Mouse (Mus musculus) neural tube, embryonic 11.5 days (tissue): ENCODE data around the gene Dlg2. TPM values are rescaled to one million over a fixed set of nuclear protein-coding genes. Genes with fewer than 3 reads are reported as not detected.
A peak's percentile ranks its signal among the peaks of the same experiment; 100 is the strongest.

Experiments
- ATAC-seq: fragments of 200-750 bp; cut with Nextera tagmentation; 2 replicates; pipeline ENCODE4 v1.8.0; 2017; ENCODE audit warnings: moderate number of reproducible peaks, mild to moderate bottlenecking, moderate TSS enrichment, moderate library complexity; ENCODE audit not compliant: insufficient read depth, low FRiP score, low TSS enrichment
- DNase-seq: peaks from one replicate; pipeline ENCODE4 v3.0.0-alpha.2; 2015; ENCODE audit warnings: low spot score
- H3K27ac ChIP-seq: fragments of 300-500 bp; sonication (generic); 2 replicates; pipeline ENCODE4 v1.5.1; 2014; ENCODE audit warnings: low read depth, mild to moderate bottlenecking, low read length
- H3K27me3 ChIP-seq: fragments of 300-500 bp; sonication (generic); 2 replicates; pipeline ENCODE4 v1.6.1; 2014; ENCODE audit warnings: mild to moderate bottlenecking, low read length, mixed read lengths; ENCODE audit not compliant: control insufficient read depth, insufficient read depth
- H3K36me3 ChIP-seq: fragments of 300-500 bp; sonication (generic); 2 replicates; pipeline ENCODE4 v1.6.1; 2014; ENCODE audit warnings: mild to moderate bottlenecking, low read length, moderate library complexity, mixed read lengths; ENCODE audit not compliant: control insufficient read depth, insufficient read depth
- H3K4me1 ChIP-seq: fragments of 300-500 bp; sonication (generic); 2 replicates; pipeline ENCODE4 v1.6.1; 2014; ENCODE audit warnings: low read length, mixed read lengths; ENCODE audit not compliant: control insufficient read depth, insufficient read depth
- H3K4me2 ChIP-seq: fragments of 300-500 bp; sonication (generic); 2 replicates; pipeline ENCODE4 v1.6.1; 2014; ENCODE audit warnings: low read depth, mild to moderate bottlenecking, moderate library complexity
- H3K4me3 ChIP-seq: fragments of 300-500 bp; sonication (generic); 2 replicates; pipeline ENCODE4 v1.5.1; 2014; ENCODE audit warnings: low read depth, low read length
- H3K9ac ChIP-seq: fragments of 300-500 bp; sonication (generic); 2 replicates; pipeline ENCODE4 v1.6.1; 2014; ENCODE audit warnings: mild to moderate bottlenecking, low read length
- H3K9me3 ChIP-seq: fragments of 300-500 bp; sonication (generic); 2 replicates; pipeline ENCODE4 v1.6.1; 2016; ENCODE audit warnings: low read length; ENCODE audit not compliant: control insufficient read depth
- WGBS: fragments of 180-500 bp; shearing (Covaris S2); extraction: QIAGEN DNeasy Blood & Tissue Kit; methylation state at CpG from one replicate; pipeline ENCODE4 v1.1.7; 2014; 5-methylcytosine and 5-hydroxymethylcytosine counted together
- polyA plus RNA-seq: library from polyadenylated mRNA; unstranded; fragments of >200 nt; fragmentation: Nextera tagmentation; extraction: Ambion mirVana; gene quantifications from 2 replicates; pipeline ENCODE4 v1.2.1, GENCODE M21; 2014

Gene Dlg2
- polyA plus RNA-seq, 1 experiment from 2014 or later, result 5.1 TPM

DNA sequence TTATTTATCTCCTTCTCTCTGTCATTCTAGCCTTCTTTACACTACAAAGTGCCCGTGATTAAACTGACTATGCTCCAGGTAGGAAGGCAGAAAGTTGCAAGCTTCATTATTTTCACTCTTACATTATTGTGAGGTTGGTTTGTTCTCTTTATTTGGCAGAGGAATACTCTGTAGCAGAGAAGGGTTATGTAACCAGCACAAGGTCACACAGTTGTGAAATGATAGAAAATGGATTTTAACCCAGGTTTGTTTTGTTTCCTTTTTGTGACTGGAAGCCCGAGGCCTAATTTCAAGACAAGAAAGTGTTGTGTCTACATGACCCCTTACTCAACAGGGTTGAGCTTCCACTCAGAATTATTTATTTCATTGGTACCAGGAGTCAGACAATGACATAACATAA lies 609.6 kb downstream of the Dlg2 start:
- Histone ChIP-seq H3K9ac (no peak overlapping the region), H3K9me3 (no peaks in the 10 kb centered on the region), H3K4me1 (no peaks in the 10 kb centered on the region), H3K27me3 (no peaks in the 10 kb centered on the region), H3K36me3 (no peaks in the 10 kb centered on the region), H3K4me3 (no peak overlapping the region), H3K27ac (no peak overlapping the region), H3K4me2 (no peak overlapping the region)
- ATAC-seq, result no peak
- 80% methylated on average over 2 of the region's 2 CpGs for WGBS
- no peak for DNase-seq

DNA sequence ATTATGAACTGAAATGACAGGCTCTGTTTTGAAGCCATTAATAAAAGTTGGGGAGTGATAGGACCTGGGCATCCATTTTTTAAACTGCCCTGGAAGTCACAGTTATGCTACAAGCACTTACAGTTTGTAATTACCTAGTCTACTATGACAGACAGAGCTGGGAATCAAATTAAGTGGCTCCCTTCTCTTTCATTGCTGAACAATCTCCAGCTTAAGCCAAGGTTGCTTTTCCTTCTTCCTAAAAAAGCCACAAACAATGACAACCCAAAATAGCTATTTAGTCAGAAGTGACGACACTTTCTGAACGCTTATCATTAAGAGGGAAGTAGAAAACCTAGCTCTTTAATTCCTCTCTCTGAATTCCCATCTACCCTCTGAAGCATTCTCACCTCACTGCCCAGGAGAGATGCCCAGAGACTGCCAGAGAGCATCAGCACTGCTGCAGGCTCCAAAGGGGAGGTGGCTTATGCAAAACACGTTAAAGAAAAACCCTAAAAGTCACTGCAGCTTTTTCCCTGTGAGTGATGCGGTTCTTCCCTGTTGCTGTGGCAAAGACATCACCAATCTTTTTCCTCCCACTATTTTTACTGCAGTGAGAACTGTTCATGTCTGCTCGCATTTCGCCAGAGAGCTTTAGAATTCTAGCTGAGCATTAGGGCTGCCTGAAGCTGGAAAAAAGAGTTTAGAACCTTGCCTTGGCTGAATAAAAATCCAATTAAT lies 612.9 kb downstream of the Dlg2 start:
- H3K9ac ChIP-seq, result no peak overlapping the region
- H3K36me3 ChIP-seq, result no peaks in the 10 kb centered on the region
- no peaks in the 10 kb centered on the region for H3K27me3 ChIP-seq
- H3K4me1 ChIP-seq, result no peaks in the 10 kb centered on the region; the same call in 1 of the 2 replicates
- DNase-seq, result no peak
- H3K4me3 ChIP-seq, result no peak overlapping the region
- H3K27ac ChIP-seq, result no peak overlapping the region
- WGBS, result 41% methylated on average over 6 of the region's 6 CpGs
- no peak for ATAC-seq
- H3K9me3 ChIP-seq, result no peaks in the 10 kb centered on the region
- H3K4me2 ChIP-seq, result no peak overlapping the region

DNA sequence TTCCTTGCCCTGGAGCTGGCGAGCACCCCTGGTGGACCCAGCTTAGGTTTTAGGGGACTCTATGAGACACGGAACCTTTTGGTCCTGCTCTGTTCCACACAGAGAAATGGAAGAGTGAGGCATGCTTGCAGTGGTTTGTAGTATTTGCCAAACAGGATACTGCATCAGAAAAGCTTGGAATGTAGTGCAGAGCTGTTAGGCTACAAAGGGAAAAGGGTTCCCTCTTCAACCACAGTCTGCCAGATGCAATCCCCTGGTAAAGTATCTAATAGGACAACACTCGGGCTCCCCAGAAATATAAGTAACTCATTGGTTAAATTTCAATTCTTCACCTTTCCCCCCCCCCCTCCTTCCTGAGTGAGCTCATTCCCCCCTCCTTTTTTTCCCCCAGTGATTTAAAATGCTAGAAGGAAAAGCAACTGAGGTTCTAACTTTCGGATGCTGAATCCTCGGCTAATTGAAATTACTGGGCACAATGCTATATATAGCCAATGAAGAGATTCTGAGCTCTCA lies 613.9 kb downstream of the Dlg2 start:
- Histone ChIP-seq H3K36me3 (no peaks in the 10 kb centered on the region), H3K9me3 (no peaks in the 10 kb centered on the region), H3K4me2 (no peak overlapping the region), H3K4me1 (no peaks in the 10 kb centered on the region; the same call in 1 of the 2 replicates), H3K27ac (no peak overlapping the region), H3K27me3 (no peaks in the 10 kb centered on the region), H3K4me3 (no peak overlapping the region; the same call in 1 of the 2 replicates), H3K9ac (no peak overlapping the region)
- DNase-seq, result no peak
- no peak for ATAC-seq
- WGBS, result 62% methylated on average over 5 of the region's 5 CpGs

DNA sequence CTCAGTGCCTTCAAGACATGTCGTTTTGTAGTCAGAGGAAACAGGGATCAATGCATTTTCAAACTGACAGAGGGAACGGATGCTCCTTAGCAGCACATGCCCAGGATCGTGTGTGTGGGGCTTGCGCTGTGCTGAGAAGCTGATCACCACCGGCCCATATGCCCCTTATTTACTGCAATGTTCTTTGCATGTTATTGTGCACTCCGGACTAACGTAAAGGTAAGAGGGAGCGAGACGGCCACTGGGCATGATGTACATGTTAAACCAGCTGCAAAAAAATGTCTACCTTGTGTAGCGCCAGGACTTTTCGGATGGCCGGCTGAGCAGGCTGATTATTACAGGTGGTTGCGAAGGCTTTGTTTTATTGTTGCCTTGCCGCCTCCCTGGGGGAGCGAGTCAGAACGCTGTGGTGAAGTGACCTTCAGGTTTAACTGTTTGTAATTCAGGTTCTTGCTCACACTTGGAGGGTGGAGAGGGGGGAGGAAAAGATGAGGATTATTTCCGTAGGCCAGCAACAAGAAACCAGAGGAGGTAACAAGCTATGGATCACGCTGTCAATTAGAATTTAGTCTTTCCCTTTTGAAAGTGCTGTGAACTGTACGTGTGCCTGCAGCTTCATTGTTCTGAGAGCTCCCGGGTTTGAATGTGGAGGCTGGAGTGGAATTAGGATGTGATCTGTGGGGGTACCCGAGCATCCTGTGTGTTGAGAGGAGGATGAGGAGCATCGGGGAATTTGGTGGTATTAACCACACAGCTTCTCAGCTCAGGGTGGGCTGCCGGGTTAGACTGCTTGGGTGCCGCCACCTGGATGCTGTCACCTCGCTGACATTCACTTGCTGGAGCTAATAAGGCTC lies 614.6 kb downstream of the Dlg2 start:
- WGBS, result 14% methylated on average over 25 of the region's 25 CpGs
- peak; percentile 45 for ATAC-seq

DNA sequence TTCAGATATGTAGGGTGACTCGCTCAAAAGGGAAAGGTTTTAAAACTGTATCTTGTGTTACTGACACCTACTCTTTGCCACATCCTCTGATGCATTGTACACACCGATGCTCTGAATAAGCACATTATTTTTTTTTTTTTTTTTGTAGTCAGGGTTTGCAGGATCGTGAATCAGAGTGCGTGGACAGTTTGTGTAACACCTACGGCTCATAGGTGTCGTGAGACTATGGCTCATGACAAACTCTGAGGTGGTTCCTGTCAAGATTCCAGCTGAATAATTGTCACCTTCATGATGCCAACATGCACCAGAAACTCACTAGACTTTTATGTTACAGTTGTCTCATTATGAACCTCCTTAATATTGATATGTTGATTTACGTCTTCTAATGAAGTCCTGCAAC lies 620.0 kb downstream of the Dlg2 start:
- Histone ChIP-seq H3K27ac (no peak overlapping the region), H3K36me3 (no peaks in the 10 kb centered on the region), H3K4me2 (no peak overlapping the region), H3K9me3 (no peaks in the 10 kb centered on the region), H3K4me3 (no peak overlapping the region), H3K9ac (no peak overlapping the region), H3K27me3 (no peaks in the 10 kb centered on the region), H3K4me1 (no peaks in the 10 kb centered on the region)
- no peak for DNase-seq
- WGBS, result 91% methylated on average over 7 of the region's 7 CpGs
- ATAC-seq, result no peak

More for the DNA sequence above, 614.6 kb downstream of the Dlg2 start:
- Histone ChIP-seq H3K4me2 (peak overlapping the region; percentile 50), H3K27ac (no peak overlapping the region), H3K9me3 (no peaks in the 10 kb centered on the region), H3K4me1 (no peaks in the 10 kb centered on the region; the same call in 1 of the 2 replicates), H3K36me3 (no peaks in the 10 kb centered on the region), H3K4me3 (peak overlapping the region; percentile 15; the same call in 1 of the 2 replicates), H3K9ac (peak overlapping the region; percentile 20; the same call in 1 of the 2 replicates), H3K27me3 (no peaks in the 10 kb centered on the region)
- peak; percentile 19 for DNase-seq

DNA sequence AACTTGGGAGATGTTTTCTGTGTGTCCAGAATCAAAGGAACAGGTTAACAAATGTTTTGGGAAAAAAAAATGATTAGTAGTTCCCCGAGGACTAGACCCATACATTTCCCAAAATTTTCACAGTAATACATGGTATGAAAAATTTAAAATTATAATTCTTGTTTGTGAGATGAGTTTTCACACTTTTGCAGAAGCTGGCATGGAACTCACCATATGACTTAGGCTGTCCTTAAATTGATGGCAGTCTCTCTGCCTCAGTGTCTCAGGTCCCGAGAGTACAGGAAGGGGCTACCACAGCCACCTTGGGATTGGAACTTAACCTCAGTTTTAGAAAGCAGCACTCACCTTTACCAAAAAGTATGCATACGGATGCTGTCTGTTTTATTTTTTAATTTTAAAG lies 622.0 kb downstream of the Dlg2 start:
- H3K27ac ChIP-seq, result no peak overlapping the region
- H3K4me1 ChIP-seq, result no peaks in the 10 kb centered on the region
- no peaks in the 10 kb centered on the region for H3K9me3 ChIP-seq
- DNase-seq, result no peak
- H3K4me3 ChIP-seq, result no peak overlapping the region
- WGBS, result 84% methylated on average over 3 of the region's 3 CpGs
- no peak for ATAC-seq
- no peaks in the 10 kb centered on the region for H3K27me3 ChIP-seq
- H3K9ac ChIP-seq, result no peak overlapping the region
- H3K4me2 ChIP-seq, result no peak overlapping the region
- no peaks in the 10 kb centered on the region for H3K36me3 ChIP-seq

DNA sequence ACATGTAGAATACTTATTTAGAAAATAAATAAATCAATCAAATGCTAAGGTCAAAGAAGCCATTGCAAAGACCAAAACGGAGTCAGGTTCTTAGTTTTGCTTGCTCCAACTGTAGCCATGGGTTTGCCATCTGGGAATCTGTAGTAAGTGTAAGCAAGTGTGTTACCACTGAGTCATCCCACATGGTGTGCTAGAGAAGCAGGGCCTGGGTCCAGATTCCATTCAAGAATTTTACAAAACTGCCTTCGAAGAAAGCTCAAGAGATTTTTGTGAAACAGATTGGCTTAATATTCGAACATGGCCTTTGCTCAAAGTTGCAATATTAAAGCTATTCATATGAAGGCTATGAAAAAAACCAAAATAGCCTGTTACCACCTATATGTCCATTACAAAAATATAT lies 633.1 kb downstream of the Dlg2 start:
- H3K27me3 ChIP-seq, result no peaks in the 10 kb centered on the region
- H3K27ac ChIP-seq, result no peak overlapping the region
- no peak overlapping the region for H3K4me3 ChIP-seq
- ATAC-seq (no peak), DNase-seq (no peak)
- H3K9me3 ChIP-seq, result no peaks in the 10 kb centered on the region
- H3K36me3 ChIP-seq, result no peaks in the 10 kb centered on the region
- H3K4me1 ChIP-seq, result no peaks in the 10 kb centered on the region
- H3K9ac ChIP-seq, result no peak overlapping the region
- WGBS, result 71% methylated on average over 3 of the region's 3 CpGs
- H3K4me2 ChIP-seq, result no peak overlapping the region

DNA sequence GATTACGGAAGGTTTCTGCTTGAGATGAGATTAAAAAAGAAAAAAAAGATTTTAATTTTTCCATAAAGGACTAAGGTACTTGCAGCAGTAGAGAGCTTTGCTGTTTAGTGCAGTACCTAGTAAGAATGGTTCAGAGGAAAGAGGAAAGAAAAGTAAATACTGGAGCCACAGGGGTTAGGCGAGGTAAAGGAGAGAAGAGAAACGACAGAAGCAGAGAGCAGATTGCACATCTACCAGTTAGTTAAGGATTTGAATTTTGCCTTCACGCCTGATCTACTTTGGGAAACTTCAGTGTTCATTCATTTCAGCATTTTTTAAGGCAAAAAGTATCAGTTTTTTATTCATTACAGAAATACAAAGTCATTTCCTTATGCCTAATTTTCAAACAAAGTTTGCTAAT lies 655.7 kb downstream of the Dlg2 start:
- Histone ChIP-seq H3K27me3 (no peaks in the 10 kb centered on the region), H3K27ac (no peak overlapping the region), H3K4me3 (no peak overlapping the region), H3K9ac (no peak overlapping the region), H3K9me3 (no peaks in the 10 kb centered on the region), H3K4me1 (no peaks in the 10 kb centered on the region), H3K4me2 (no peak overlapping the region), H3K36me3 (no peaks in the 10 kb centered on the region)
- WGBS, result 78% methylated on average over 4 of the region's 4 CpGs
- DNase-seq, result no peak
- ATAC-seq, result no peak
